Mouse (Mus musculus): ENCODE results near the gene Cd79a.

DNA sequence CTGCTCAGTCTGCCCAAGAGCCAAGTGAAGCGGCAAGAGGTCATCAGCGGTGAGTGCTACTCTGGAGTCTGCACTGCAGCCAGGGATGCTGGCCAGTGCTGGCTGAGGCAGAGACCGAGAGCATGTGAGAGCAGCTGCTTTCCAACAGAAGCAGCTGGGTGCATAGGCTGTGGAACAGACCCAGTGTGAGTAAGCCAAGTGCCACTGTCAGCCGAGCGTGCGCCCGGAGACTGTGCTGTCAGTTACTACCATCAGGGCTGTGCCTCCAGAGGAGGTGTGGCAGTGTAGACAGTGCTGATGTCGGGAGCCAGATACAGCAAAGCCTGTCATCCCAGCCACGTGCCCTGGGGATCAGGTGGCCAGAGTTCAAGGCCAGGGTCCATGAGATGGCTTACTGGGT, 22.5 kb downstream of the Cd79a start:
- no peak for TF ChIP-seq POLR2A (IDR thresholded peaks at IDR 0.05; ENCODE audit: borderline replicate concordance, extremely low read depth, insufficient read depth, insufficient read length, poor library complexity, severe bottlenecking)
- TF ChIP-seq CTCF (IDR thresholded peaks at IDR 0.05; ENCODE audit: borderline replicate concordance, extremely low read depth, insufficient read depth, insufficient read length) = no peak

Data from brain, embryonic 14.5 days (tissue).